Mouse (Mus musculus): Measurements from ENCODE around the gene Gpr137. TPM values are rescaled to one million over a fixed set of nuclear protein-coding genes. Genes with fewer than 3 reads are reported as not detected.
"Not testable (repeated sequence)": the region's sequence is repeated elsewhere in the genome, so short reads cannot be mapped to it uniquely, and the experiment has no call there.

The Gpr137 gene
- polyA plus RNA-seq, 1 experiment from 2014 or later, result 27.4 TPM

- Histone ChIP-seq H3K4me1 (ENCODE audit: control insufficient read depth, insufficient read depth, low read length) (peaks cover 7% of the 10 kb centered on the region; the same call in 1 of the 2 replicates), H3K4me3 (ENCODE audit: low read length) (no peak overlapping the region), H3K4me2 (replicated peaks; ENCODE audit: low read depth, low read length) (no peak overlapping the region), H3K9me3 (ENCODE audit: control insufficient read depth, low read length) (no peaks in the 10 kb centered on the region), H3K27me3 (ENCODE audit: control insufficient read depth, insufficient read depth, low read length) (no peaks in the 10 kb centered on the region), H3K27ac (ENCODE audit: low read depth, low read length) (no peak overlapping the region), H3K36me3 (ENCODE audit: control insufficient read depth, insufficient read depth, low read length) (peaks cover 30% of the 10 kb centered on the region), H3K9ac (ENCODE audit: low read depth, low read length) (no peak overlapping the region)
- 86% methylated on average over 11 of the region's 11 CpGs for WGBS
- no peak for ATAC-seq (ENCODE audit: low FRiP score, low TSS enrichment)
Observed at GRCm38 (mm10) chr19:6913991-6914390, 28.3 kb downstream of the Gpr137 start.

GRCm38 (mm10) chr19:6913036-6913435 lies 29.2 kb downstream of the Gpr137 start:
- H3K9me3 ChIP-seq (ENCODE audit: control insufficient read depth, low read length), result no peaks in the 10 kb centered on the region
- no peak overlapping the region for H3K4me2 ChIP-seq (replicated peaks; ENCODE audit: low read depth, low read length)
- H3K36me3 ChIP-seq (ENCODE audit: control insufficient read depth, insufficient read depth, low read length), result peaks cover 30% of the 10 kb centered on the region
- H3K27me3 ChIP-seq (ENCODE audit: control insufficient read depth, insufficient read depth, low read length), result no peaks in the 10 kb centered on the region
- no peak overlapping the region for H3K4me3 ChIP-seq (ENCODE audit: low read length)
- H3K9ac ChIP-seq (ENCODE audit: low read depth, low read length), result no peak overlapping the region
- WGBS, result 88% methylated on average over 6 of the region's 6 CpGs
- no peak overlapping the region for H3K27ac ChIP-seq (ENCODE audit: low read depth, low read length)
- no peak for ATAC-seq (ENCODE audit: low FRiP score, low TSS enrichment)
- H3K4me1 ChIP-seq (ENCODE audit: control insufficient read depth, insufficient read depth, low read length), result peaks cover 14% of the 10 kb centered on the region; the same call in 1 of the 2 replicates

GRCm38 (mm10) chr19:6912205-6912970 lies 29.9 kb downstream of the Gpr137 start:
- Histone ChIP-seq H3K4me3 (ENCODE audit: low read length) (no peak overlapping the region), H3K27me3 (ENCODE audit: control insufficient read depth, insufficient read depth, low read length) (no peaks in the 10 kb centered on the region), H3K27ac (ENCODE audit: low read depth, low read length) (no peak overlapping the region), H3K4me1 (ENCODE audit: control insufficient read depth, insufficient read depth, low read length) (peaks cover 20% of the 10 kb centered on the region; the same call in 1 of the 2 replicates), H3K4me2 (replicated peaks; ENCODE audit: low read depth, low read length) (no peak overlapping the region), H3K36me3 (ENCODE audit: control insufficient read depth, insufficient read depth, low read length) (peaks cover 30% of the 10 kb centered on the region), H3K9ac (ENCODE audit: low read depth, low read length) (no peak overlapping the region), H3K9me3 (ENCODE audit: control insufficient read depth, low read length) (no peaks in the 10 kb centered on the region)
- WGBS, result 94% methylated on average over 15 of the region's 15 CpGs
- ATAC-seq (ENCODE audit: low FRiP score, low TSS enrichment), result no peak

- Histone ChIP-seq H3K4me3 (ENCODE audit: low read length) (peak overlapping the region; percentile 73), H3K36me3 (ENCODE audit: control insufficient read depth, insufficient read depth, low read length) (peaks cover 40% of the 10 kb centered on the region), H3K9me3 (ENCODE audit: control insufficient read depth, low read length) (no peaks in the 10 kb centered on the region), H3K4me1 (ENCODE audit: control insufficient read depth, insufficient read depth, low read length) (peaks cover 21% of the 10 kb centered on the region; the same call in 1 of the 2 replicates), H3K27ac (ENCODE audit: low read depth, low read length) (no peak overlapping the region), H3K27me3 (ENCODE audit: control insufficient read depth, insufficient read depth, low read length) (no peaks in the 10 kb centered on the region), H3K9ac (ENCODE audit: low read depth, low read length) (peak overlapping the region; percentile 40), H3K4me2 (replicated peaks; ENCODE audit: low read depth, low read length) (peak overlapping the region; percentile 88)
- no peak for ATAC-seq (ENCODE audit: low FRiP score, low TSS enrichment)
- WGBS, result 88% methylated on average over 19 of the region's 19 CpGs
Observed at GRCm38 (mm10) chr19:6911101-6912074, 30.9 kb downstream of the Gpr137 start.

- peak overlapping the region; percentile 88 for H3K4me2 ChIP-seq (replicated peaks; ENCODE audit: low read depth, low read length)
- H3K4me3 ChIP-seq (ENCODE audit: low read length), result peak overlapping the region; percentile 73
- H3K9ac ChIP-seq (ENCODE audit: low read depth, low read length), result peak overlapping the region; percentile 72
- H3K9me3 ChIP-seq (ENCODE audit: control insufficient read depth, low read length); H3K27me3 ChIP-seq (ENCODE audit: control insufficient read depth, insufficient read depth, low read length): not testable (repeated sequence)
- peaks cover 21% of the 10 kb centered on the region; the same call in 1 of the 2 replicates for H3K4me1 ChIP-seq (ENCODE audit: control insufficient read depth, insufficient read depth, low read length)
- peak; percentile 12; the same call in 1 of the 2 replicates for ATAC-seq (ENCODE audit: low FRiP score, low TSS enrichment)
- under 1% methylated on average over 30 of the region's 30 CpGs for WGBS
- H3K36me3 ChIP-seq (ENCODE audit: control insufficient read depth, insufficient read depth, low read length), result peaks cover 48% of the 10 kb centered on the region
- H3K27ac ChIP-seq (ENCODE audit: low read depth, low read length), result peak overlapping the region; percentile 93
Observed at GRCm38 (mm10) chr19:6910306-6910705, 32.0 kb downstream of the Gpr137 start.

GRCm38 (mm10) chr19:6909507-6910289 lies 32.6 kb downstream of the Gpr137 start, which contains the start of the genes Trmt112 and Prdx5:
Trmt112 (plus strand) TSS chr19:6909698.
Prdx5 (minus strand) TSS chr19:6910106.
- Histone ChIP-seq H3K4me3 (ENCODE audit: low read length) (peak within 1 kb of the TSS; percentile 73), H3K36me3 (ENCODE audit: control insufficient read depth, insufficient read depth, low read length) (peaks cover 53% of the 10 kb centered on the region), H3K27ac (ENCODE audit: low read depth, low read length) (peak within 1 kb of the TSS; percentile 93), H3K9me3 (ENCODE audit: control insufficient read depth, low read length) (no peaks in the 10 kb centered on the region), H3K9ac (ENCODE audit: low read depth, low read length) (peak within 1 kb of the TSS; percentile 72), H3K4me2 (replicated peaks; ENCODE audit: low read depth, low read length) (peak within 1 kb of the TSS; percentile 88), H3K4me1 (ENCODE audit: control insufficient read depth, insufficient read depth, low read length) (peaks cover 21% of the 10 kb centered on the region; the same call in 1 of the 2 replicates), H3K27me3 (ENCODE audit: control insufficient read depth, insufficient read depth, low read length) (no peaks in the 10 kb centered on the region)
- WGBS, result under 1% methylated on average over 65 of the region's 65 CpGs
- peak; percentile 87 for ATAC-seq (ENCODE audit: low FRiP score, low TSS enrichment)

GRCm38 (mm10) chr19:6909021-6909420 lies 33.3 kb downstream of the Gpr137 start:
- Histone ChIP-seq H3K9ac (ENCODE audit: low read depth, low read length) (peak overlapping the region; percentile 72), H3K27me3 (ENCODE audit: control insufficient read depth, insufficient read depth, low read length) (no peaks in the 10 kb centered on the region), H3K9me3 (ENCODE audit: control insufficient read depth, low read length) (no peaks in the 10 kb centered on the region), H3K4me3 (ENCODE audit: low read length) (peak overlapping the region; percentile 73), H3K4me1 (ENCODE audit: control insufficient read depth, insufficient read depth, low read length) (peaks cover 21% of the 10 kb centered on the region; the same call in 1 of the 2 replicates), H3K4me2 (replicated peaks; ENCODE audit: low read depth, low read length) (peak overlapping the region; percentile 88), H3K27ac (ENCODE audit: low read depth, low read length) (peak overlapping the region; percentile 93), H3K36me3 (ENCODE audit: control insufficient read depth, insufficient read depth, low read length) (peaks cover 53% of the 10 kb centered on the region)
- WGBS, result 8% methylated on average over 11 of the region's 11 CpGs
- ATAC-seq (ENCODE audit: low FRiP score, low TSS enrichment), result no peak
